Mouse (Mus musculus) splenic B cell, adult 2 months (primary cell): Measurements from ENCODE around the gene Zfp513.
A peak's percentile ranks its signal among the peaks of the same experiment; 100 is the strongest.

Experiments used
- DNase-seq: peaks from one replicate; pipeline ENCODE4 v3.0.0-alpha.2; 2011; ENCODE audit warnings: low read depth, low spot score
- H3K27me3 ChIP-seq: 2 replicates; pipeline ENCODE4 v1.6.1; 2012; ENCODE audit warnings: mild to moderate bottlenecking, low read length, moderate library complexity, mixed read lengths; ENCODE audit not compliant: control insufficient read depth, poor library complexity, insufficient read depth, severe bottlenecking
- H3K36me3 ChIP-seq: 2 replicates; pipeline ENCODE4 v1.6.1; 2012; ENCODE audit warnings: mild to moderate bottlenecking, low read length, moderate library complexity, mixed read lengths; ENCODE audit not compliant: control insufficient read depth, poor library complexity, insufficient read depth, severe bottlenecking

Zfp513 gene

GRCm38 (mm10) chr5:31201742-31202590 lies at the start of gene Zfp513:
TSS of gene Zfp513 (minus strand) at chr5:31202303.
- DNase-seq = peak; percentile 98
- Histone ChIP-seq H3K36me3 (peaks cover 14% of the 10 kb centered on the region), H3K27me3 (no peaks in the 10 kb centered on the region)

GRCm38 (mm10) chr5:31251541-31252101 lies 49.5 kb upstream of the Zfp513 start, which contains the start of gene Krtcap3:
TSS of gene Krtcap3 (plus strand) at chr5:31251691.
- Histone ChIP-seq H3K36me3 (peaks cover 25% of the 10 kb centered on the region), H3K27me3 (no peaks in the 10 kb centered on the region)
- peak; percentile 56 for DNase-seq

- Histone ChIP-seq H3K27me3 (no peaks in the 10 kb centered on the region), H3K36me3 (peaks cover 26% of the 10 kb centered on the region)
- no peak for DNase-seq
These were observed 48.6 kb upstream of the Zfp513 start for GRCm38 (mm10) chr5:31250716-31251115.

GRCm38 (mm10) chr5:31242191-31242590 lies 40.1 kb upstream of the Zfp513 start:
- Histone ChIP-seq H3K36me3 (peaks cover 13% of the 10 kb centered on the region), H3K27me3 (no peaks in the 10 kb centered on the region)
- DNase-seq = no peak

DNA sequence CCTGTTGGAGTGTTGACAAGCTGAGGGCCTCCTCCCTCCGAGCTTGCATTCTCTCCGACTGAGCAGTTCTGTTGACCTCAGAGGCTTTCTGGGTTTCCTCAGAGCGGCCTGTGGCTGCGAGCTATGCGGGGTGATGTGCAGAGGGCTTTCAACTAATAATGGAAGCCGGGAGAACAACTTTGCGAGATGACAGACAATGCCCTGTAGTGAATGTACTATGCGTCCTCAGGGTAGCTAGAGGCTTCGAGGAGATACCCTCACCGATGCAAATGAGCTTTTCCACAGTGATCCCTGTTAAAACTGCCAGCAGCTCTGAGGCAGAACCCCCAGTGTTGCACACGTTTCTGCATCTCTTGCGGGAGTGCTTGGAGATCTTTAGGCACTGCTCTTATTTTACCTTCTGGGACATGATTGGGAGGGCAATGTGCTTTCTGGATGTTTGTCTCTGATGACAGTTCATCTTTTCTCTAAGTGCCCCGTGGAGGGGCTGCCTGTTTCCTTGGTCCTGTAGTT lies 39.5 kb upstream of the Zfp513 start:
- DNase-seq = no peak
- H3K36me3 ChIP-seq = peaks cover 13% of the 10 kb centered on the region
- H3K27me3 ChIP-seq = no peaks in the 10 kb centered on the region

DNA sequence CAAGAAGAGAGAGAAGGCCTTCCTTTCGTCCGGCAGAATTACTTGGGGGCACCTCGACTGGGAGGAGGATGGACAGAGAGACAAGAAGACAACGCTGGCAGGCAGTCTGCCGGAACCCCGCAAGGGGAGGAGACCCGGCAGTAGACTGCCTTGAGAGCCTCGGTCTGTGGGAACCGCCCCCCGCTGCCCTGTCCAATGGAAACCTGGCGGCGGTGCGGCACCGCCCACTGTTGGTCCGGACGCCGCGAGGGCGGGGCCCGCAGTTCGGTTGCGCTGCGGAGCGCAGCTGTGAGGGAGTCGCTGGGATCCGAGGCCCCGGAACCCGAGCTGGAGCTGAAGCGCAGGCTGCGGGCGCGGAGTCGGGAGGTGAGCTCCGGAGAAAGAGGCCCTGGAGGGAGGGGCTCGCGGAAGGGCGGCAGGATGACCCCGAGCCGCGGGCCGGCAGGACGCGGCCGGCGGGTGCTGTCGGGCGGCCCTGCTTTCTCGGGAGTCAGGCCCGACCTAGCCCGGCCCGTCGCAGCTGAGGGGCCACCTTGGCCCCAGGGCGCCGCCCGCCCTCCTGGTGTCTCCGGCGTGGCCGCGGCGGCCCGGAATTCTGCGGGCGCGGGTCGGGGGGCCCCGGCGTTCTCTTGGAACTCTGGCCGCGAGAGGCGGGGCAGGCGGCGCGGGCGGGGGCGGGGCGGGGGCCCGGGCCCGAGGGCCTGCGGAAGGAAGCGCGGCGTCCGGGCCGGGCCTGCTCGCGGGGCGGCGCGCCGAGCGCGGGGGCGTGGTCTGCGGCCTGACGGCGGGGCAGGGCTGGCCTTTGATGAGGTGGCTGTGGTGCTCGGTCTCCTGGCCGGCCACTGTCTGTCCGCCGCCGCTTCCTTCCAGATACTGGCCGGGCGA lies 38.8 kb upstream of the Zfp513 start, which contains the start of the genes Nrbp1 and Gm9970:
Nrbp1 (plus strand) TSS at position 228 of the 885 bp plus-strand sequence.
Gm9970 (minus strand) TSS at position 596 of the 885 bp plus-strand sequence.
- DNase-seq = peak; percentile 97
- H3K27me3 ChIP-seq = no peaks in the 10 kb centered on the region

GRCm38 (mm10) chr5:31226641-31227040 lies 24.5 kb upstream of the Zfp513 start:
- no peak for DNase-seq
- H3K27me3 ChIP-seq = no peaks in the 10 kb centered on the region
- no peaks in the 10 kb centered on the region for H3K36me3 ChIP-seq

More for the DNA sequence above, 38.8 kb upstream of the Zfp513 start, which contains the start of the genes Nrbp1 and Gm9970:
- peaks cover 11% of the 10 kb centered on the region for H3K36me3 ChIP-seq

GRCm38 (mm10) chr5:31222696-31223095 lies 20.6 kb upstream of the Zfp513 start:
- no peaks in the 10 kb centered on the region for H3K36me3 ChIP-seq
- no peaks in the 10 kb centered on the region for H3K27me3 ChIP-seq
- no peak for DNase-seq

- Histone ChIP-seq H3K27me3 (no peaks in the 10 kb centered on the region), H3K36me3 (no peaks in the 10 kb centered on the region)
- DNase-seq = peak; percentile 49
These were observed 19.3 kb upstream of the Zfp513 start for GRCm38 (mm10) chr5:31221304-31221945.

GRCm38 (mm10) chr5:31220448-31221303 lies 18.6 kb upstream of the Zfp513 start, which contains the start of gene Ppm1g:
TSS of gene Ppm1g (minus strand) at chr5:31220687.
- Histone ChIP-seq H3K27me3 (no peaks in the 10 kb centered on the region), H3K36me3 (no peaks in the 10 kb centered on the region)
- peak; percentile 97 for DNase-seq

DNA sequence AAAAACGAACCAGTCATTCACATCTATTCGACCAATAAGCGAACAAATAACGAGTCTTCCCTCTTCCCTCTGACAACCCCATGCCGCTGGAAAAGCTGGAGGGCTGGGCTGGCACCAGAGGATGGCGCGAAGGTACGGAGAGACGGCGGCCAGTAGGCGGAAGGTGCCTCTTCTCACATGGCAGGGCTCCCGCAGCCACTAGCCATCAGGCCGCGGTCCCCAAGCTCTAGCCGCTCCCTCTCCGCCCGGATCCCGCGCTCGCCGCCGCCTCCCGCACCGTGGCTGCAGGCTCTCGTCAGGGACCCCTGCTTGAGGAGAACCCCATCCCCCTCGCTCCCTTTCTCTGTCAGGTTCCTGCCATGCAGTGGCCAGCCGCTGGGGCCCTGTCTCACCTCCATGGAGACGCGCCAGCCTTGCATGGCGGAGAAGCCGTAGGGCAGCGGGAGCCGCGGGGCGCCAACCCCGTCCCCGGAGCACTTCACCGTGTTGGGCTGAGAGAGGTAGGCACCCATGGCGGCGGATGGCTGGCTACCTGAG lies 17.9 kb upstream of the Zfp513 start:
- DNase-seq = no peak
- Histone ChIP-seq H3K27me3 (no peaks in the 10 kb centered on the region), H3K36me3 (no peaks in the 10 kb centered on the region)

GRCm38 (mm10) chr5:31219474-31219873 lies 17.4 kb upstream of the Zfp513 start:
- Histone ChIP-seq H3K36me3 (no peaks in the 10 kb centered on the region), H3K27me3 (no peaks in the 10 kb centered on the region)
- no peak for DNase-seq

DNA sequence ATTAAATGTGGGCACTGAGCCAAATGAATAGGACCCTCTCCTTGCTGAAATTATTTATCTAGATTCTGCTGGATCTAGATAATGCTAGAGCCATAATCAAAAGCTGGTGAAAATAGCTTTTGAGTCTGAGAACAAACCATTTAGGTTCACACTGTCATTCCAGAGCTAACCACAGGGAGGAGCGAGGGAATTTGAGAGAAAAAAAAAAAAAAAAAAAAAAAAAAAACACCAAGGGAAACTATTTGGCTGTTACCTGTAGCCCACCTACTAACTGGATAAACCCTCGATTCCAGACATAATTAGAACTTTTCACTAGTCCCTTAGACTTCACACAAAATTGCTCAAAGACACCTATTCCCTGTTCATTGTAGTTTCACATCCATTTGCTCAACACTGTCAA lies 17.0 kb upstream of the Zfp513 start:
- no peaks in the 10 kb centered on the region for H3K36me3 ChIP-seq
- H3K27me3 ChIP-seq = no peaks in the 10 kb centered on the region
- peak; percentile 41 for DNase-seq
